Mouse (Mus musculus) kidney, postnatal 10 days (tissue): ENCODE data around the gene Ddx54.

ENCODE experiments used
- DNase-seq: peaks from one replicate; pipeline ENCODE4 v3.0.0; 2021; ENCODE audit warnings: mixed read lengths

Gene Ddx54

DNA sequence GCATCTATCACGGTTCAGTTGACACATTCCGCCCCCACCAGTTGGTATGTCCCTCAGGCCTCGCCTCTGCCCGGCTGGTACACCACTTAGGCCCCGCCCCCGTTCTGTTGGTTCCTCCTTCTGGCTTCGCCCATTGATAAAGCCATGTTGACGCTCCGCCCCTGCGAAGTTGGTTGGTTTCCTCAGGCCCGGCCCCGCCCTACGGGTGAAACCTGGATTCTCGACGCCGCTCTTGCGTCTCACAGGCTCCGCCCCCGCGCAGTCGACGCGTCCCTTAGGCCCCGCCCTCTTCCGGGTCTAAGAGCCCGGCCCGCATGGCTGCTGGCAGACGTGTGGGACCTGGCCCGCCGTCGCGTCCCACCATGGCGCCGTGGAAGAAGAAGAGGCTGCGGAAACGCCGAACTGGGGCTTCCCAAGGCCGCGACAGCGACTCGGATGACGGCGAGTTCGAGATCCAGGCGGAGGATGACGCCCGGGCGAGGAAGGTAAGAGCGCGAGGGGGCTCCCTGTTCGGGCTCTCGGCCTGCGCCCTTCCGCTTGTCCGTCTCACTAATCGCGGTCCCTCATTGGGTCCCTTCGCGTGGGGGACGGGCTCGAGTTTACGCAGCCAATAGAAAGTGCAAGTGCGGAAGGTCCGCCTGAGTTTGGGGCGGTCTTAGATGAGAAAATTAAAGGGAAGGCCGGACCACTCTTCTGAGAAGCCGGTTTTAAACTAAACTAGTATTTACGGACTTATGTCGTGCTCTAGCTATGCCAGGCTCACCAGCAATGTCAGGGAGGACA is 474 bp downstream of the Ddx54 start:
- peak; percentile 100 for DNase-seq

DNA sequence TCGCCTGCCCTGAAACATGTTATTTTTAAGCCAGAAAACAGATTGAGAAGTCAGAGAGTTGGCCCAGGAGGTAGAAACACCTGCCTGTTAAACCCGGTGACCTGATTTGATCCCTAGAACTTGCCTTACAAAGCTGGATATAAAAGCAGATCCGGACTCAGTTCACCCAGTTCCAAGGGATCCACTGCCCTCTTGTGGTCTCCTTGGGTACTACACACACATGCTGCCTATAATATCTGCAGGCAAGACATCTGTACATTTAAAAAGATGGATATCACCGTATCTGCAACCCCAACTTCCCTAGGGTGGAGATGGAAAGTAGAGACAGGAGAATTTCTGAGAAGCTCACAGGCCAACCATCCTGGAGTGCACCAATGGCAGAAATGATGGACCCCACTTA is 3.4 kb downstream of the Ddx54 start:
- DNase-seq = peak; percentile 55

DNA sequence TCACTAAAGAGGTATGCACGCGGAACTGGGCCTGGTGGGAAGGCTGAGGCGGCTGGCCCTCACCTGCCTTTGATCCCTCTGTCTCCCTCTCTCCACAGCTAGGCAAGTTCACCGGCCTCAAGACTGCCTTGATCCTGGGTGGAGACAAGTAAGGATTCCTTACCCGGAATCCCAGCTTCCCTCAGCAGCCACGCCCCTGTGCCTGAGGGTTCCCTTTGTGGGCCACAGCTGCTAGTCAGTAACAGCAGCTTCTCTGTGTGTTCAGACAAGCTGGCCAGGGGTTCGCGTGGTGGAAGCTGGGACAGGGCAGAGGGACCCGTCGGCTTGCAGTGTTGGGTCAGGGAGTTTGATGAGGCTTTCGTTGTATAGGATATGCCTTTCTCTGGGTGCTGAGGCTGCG is 6.2 kb downstream of the Ddx54 start:
- no peak for DNase-seq

DNA sequence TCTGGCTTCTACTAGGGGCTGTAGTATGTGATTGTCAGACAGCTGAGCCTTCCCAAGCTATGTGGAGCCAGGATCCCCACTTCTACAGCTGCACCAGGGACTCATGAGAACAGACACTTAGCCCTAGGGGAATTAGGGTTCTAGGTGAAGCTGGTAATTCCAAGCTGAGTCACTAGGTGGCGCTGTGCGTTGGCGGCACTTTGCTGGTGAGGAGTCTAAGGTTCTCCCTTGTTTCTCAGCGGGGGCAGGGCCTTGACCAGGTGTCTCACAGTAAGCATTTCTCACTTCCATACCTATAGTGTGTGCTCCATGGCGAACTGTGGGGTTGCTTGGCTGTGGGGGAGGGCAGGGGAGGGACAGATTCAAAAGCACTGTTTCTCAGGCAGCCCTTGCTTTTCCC is 6.7 kb downstream of the Ddx54 start:
- peak; percentile 74 for DNase-seq

DNA sequence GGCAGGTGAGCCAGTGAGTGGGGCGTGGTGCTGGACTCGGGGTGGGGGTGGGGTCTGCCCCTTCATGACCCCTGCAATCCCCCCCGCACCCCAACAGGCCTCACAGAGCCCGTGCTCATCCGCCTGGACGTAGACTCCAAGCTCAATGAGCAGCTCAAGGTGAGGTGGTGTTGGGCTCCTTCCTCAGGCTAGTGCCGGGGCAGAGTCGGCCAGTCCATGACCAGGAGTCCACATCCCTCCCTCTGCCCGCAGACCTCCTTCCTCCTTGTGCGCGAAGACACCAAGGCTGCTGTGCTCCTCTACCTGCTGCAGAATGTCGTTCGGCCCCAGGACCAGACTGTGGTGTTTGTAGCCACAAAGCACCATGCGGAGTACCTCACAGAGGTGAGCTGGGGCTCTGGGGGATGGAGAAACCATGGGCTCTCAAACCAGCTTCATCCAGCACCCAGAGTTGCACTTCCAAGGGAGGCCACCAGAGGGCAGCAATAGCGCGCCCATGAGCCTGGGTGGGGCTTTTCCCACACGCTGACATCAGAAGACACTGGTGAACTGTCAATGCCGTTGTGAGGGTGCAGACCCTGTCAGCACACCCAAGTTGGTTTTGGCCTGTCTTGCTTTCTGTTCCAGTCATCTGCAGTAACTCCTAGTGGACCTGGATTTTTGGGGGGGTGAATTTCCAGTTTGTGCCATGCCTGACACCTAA is 8.0 kb downstream of the Ddx54 start:
- peak; percentile 87 for DNase-seq

DNA sequence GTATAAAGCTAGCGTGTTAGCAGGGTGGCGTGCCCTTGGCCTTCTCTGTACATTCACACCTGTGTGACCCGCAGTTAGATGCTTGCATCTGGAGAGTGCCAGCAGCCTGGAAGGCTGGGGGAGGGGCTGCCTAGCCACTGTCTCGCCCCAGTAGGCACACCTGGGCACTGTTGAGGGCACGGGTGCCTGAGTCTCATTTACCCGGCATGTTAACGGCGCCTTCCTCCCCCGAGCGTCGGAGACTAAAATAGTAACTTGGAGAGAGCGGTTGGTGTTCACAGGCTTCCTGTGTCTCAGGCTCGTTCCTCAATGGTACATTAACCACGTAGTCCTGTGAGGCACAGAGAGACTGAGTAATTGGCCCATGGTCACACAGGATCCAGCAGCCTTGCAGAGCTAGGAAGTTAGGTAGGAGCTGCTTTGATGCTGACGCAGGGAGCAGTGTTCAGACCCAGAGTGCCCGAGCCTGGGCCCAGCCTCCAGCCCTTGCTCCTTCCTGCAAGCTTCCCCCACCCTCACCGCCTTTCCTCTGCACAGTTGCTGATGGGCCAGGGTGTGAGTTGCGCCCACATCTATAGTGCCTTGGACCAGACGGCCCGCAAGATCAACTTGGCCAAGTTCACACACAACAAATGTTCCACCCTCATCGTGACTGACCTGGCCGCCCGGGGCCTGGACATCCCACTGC is 8.7 kb downstream of the Ddx54 start:
- peak; percentile 61 for DNase-seq

DNA sequence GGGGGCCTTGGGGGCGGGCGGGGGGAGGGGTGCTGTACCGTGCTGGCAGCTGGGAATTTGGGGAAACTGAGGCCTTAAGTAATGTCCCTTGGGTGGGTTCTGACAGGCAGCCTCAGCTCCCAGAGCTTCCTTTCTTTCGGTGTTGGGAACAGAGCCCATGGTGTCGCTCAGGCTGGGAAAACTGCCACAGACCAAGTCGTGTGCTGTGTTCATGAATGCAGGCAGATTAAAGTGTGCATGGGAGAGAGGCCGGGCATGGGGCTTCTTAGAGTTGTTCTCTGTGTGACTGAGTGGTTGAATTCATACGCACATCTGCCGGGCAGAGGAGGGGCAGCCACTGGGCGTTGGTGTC is 9.3 kb downstream of the Ddx54 start:
- DNase-seq = no peak

DNA sequence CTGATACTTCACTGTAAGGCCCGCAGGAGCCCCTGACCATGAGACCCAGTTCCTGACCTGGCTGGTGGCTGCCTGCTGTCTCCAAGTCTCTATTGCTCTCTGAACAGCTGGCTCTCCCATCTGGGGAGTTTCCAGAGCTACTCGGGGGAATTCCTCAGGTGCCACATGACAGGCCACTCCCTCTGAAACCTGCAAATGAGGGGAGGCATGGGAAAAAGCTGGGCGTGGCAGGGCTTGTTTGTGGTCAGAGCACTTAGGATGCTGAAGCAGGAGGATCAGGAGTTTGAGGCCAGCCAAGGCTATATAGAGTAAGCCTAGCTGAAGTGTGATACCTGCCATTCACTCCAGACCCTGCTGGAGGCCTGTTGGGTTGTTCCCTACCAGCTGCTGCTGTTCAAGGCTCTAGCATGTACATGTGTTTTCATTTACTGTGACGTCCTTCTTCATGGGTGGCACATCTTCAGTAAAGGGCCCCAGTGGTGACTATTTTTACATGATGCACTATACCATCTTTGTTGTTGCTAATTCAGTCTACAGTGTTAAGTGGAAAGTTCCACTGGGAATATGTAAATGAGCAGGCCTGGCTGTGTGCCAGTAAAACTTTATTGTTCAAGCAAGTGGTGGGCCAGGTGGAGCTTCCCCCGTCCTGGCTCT is 9.8 kb downstream of the Ddx54 start:
- peak; percentile 53 for DNase-seq

DNA sequence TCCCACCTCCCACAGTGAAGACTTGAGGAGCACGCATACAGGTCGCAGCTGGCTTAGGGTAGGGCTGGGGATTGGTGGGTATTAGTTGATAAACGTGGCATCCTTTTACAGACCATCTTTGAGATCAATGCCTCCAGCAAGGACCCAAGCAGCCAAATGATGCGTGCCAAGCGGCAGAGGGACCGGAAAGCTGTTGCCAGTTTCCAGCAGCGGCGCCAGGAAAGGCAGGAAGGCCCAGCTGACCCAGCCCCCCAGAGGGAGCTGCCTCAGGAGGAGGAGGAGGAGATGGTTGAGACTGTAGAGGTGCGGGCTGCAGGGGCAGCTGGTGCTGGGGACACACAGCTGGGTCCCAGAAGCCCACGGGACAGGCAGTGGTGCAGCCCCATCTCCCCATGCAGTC is 11.9 kb downstream of the Ddx54 start:
- DNase-seq = no peak

DNA sequence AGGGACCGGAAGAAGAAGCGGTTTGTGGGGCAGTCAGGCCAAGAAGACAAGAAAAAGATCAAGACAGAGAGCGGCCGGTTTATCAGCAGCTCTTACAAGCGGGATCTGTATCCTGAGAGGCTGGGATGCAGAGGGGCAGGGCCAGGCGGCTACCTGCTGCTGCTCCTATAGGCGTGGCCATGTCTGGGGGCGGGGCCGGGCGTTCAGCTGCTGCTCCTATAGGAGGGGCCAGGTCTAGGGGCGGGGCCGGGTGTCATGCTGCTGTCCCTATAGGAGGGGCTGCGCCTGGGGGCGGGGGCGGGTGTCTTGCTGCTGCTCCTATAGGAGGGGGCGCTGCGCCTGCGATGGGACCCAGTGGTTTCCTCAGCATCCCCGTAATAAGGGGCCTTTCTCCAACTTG is 13.9 kb downstream of the Ddx54 start:
- DNase-seq = peak; percentile 56

DNA sequence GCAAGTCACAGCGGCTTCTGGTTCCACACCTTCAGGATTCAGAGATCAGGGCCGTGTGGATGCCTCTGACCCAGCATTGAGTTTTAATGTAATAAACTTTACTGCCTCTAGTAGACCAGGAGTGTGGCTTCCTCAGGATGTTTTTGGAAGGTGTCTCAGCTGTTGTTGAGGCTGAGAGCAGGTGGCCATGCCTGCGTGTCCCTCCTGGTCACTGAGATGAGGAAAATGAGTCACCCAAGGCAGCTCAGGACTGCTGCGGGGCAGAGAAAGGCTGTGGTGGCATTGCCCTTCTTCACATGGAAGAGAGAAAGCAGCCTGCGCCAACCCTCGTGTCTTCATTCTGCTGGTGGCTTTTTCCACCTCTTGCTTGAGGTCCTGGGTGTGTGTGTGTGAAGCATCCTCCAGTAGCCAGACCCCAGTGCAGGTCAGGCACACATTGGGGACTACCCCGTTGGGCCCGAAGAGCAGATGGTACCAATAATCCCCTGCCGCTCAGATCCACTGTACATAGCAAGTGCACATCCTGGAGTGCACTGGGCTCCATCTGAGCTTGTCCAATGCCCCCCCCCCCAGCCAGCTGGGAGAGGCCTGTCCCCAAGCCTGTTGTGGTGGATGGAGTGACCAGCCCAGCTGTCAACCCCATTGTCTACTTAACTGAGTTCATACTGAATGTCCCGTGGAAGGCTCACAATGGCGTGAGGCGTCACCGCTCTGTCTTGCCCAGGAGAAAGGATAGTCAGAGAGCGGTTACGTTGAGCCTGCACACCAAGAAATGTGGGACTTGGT is 15.2 kb downstream of the Ddx54 start:
- DNase-seq = no peak

DNA sequence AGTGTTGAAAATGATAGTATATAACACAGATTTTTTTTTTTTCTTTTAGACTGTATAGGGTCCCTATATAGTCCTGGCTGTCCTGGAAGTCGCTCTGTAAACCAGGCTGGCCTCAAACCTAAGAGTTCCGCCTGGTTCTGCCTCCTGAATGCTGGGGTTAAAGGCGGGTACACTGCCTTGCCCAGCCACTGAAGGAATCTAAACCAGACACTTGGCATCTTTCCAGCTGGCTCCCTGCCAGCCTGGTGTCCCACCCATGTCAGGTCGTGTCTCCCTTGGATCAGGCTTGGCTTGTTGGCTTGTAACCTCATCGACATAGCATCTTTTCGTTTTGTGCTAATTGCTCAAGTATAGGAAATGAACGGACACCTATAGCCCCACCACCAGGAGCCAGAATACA is 16.1 kb downstream of the Ddx54 start:
- DNase-seq = peak; percentile 54

DNA sequence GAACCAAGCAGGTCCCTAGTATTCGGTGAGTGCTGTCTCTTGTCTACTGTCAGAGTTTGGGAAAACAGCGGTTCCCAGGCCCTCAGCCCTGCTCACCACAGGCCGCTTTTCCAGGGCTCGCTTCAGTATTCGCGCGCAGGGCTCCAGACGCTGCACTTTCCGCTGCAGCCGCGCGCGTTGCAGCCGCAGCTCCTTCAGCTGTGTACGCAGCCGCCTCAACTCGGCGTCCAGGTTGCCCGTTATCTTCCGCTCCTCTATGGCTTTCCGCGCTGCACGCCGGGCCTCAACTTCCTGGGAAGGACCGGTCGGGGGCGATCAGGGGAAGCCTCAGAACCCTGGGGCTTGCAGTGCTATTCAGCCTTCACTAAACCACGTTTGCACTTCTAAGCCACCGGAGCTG is 18.6 kb downstream of the Ddx54 start:
- DNase-seq = peak; percentile 20

DNA sequence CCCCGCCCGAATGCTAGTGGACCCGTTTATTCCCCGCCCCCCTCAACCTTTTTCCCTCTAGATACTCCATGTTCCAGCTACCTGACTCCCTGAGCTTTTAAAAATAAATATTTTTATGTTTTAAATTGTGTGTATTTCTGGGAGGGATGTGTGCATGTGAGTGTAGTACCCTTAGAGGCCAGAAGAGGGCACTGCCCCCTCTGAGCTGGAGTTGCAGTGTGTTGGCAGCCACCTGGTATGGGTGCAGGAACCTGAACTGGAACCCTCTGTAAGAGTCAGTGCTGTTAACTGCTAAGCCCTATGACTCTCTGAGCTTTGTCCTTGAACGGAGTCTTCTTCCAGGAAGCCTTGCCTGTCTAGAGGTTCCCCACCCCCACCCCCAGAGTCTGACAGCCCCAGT is 19.4 kb downstream of the Ddx54 start:
- no peak for DNase-seq

DNA sequence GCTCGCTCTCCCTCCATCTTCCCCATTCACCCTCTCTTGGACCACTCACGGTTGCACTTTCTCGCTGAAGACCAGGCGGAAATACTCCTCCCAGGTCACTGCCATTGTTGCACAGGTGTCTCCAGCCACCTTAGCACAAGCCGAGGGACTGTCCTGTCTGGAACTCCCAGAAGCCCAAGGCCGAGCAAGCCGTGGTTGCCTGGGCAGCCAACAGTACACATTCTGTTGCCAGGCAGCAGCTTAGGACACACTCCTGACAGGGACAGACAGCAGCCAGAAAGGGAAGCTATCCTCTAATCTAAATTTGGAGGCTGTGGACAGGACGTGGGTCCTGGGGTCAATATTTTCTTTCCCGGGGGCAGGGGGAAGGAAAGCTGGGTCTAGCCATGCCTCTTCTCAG is 21.6 kb downstream of the Ddx54 start, which contains the start of gene Cfap73:
Cfap73 (minus strand) TSS at position 105 of the 400 bp plus-strand sequence.
- no peak for DNase-seq

DNA sequence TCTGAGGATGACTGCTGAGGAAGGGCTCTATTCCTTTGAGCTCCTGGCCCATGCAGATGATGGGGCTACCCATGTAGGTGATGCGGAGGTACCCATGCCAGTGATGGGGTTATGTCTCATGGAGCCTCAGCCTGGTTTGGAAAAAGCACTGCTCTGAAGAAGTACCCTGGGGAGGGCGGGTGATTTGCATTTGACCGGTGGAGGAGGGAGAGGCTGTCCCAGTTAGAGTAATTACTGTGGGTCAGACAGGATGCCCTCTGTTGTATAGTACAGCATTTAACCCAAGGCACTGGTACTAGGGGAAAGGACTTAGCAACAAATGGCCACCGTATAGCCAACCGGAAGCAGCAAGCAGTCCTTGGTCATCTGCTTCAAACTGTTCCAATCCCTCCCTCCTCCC is 22.3 kb downstream of the Ddx54 start:
- no peak for DNase-seq

DNA sequence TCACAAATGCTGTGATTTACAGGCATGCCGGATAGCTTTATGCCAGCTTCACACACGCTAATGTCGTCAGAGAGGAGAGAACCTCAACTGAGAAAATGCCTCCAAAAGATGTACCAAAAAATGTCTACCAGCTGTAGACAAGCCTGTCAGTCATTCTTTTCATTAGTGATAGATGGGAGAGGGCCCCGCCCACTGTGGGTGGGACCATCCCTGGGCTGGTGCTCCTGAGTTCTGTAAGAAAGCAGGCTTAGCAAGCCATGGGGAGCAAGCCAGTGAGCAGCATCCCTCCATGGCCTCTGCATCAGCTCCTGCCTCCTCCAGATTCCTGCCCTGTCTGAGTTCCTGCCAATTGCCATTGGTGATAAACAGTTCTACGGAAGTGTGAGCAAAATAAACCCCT is 23.1 kb downstream of the Ddx54 start:
- DNase-seq = no peak

DNA sequence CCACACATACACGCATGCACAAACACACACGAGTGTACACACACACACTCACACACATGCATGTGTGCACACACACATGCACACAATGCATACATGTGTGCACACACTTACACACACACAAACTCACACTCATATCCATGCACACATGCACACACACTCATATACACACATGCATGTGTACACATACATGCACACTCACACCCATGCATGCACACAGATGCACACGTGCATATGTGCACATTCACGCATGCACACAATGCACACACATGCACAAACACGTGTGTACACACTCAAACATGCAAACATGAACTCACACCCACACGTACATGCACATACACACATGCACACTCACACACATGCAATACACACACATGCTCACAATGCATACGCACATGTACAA is 27.6 kb downstream of the Ddx54 start:
- no peak for DNase-seq

DNA sequence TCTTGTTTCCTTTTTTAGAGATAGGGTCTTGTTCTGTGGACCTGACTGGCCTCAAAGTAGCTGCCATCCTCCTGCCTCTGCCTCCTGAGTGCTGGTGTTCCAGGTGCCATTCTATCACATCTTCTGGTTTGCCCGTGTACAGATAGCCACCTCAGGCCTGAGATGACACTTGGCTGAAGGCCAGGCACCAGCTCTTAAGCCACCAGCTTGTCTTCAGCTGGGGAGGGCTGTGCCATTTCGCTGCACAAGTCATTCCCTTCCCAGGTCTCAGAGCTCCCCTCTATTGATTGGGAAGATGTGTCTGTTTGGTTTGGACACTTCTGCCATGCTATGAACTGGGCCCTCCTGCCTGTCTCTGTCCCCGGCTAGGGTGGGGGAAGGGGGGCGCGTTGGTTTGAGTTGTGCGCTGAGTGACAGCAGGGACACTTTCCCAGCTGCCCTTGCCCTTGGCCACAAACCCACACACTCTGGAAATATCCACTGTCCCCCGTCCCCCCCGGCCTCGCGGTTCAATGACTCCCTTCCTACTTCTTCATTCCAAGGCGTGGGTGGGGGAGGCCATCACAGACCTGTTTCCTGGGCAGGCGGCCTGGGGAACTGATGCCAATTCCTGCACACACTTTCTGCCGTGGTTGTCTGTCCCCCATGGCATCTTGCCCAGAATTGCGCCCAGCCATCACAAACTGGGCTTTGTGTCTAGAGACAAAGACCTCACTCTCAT is 31.0 kb downstream of the Ddx54 start:
- peak; percentile 62 for DNase-seq

DNA sequence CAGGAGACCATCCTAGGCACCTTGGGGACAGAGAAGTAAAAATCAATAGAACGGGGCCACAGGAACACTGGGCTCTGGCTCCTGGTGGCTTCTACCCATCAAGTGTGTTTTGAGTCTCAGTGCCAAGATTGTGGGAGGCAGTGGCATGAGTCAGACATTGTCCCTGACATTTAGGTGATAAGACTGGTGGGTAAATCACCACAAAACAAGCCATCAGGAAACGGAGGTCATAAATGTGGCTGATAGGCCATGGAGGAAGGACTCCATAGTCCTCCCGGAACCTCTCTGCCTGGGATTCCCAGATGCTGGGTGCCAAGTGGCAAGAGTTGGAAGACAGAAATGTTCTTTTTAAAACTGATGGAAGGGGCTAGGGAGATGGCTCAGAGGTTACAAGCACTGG is 31.7 kb downstream of the Ddx54 start:
- DNase-seq = no peak

DNA sequence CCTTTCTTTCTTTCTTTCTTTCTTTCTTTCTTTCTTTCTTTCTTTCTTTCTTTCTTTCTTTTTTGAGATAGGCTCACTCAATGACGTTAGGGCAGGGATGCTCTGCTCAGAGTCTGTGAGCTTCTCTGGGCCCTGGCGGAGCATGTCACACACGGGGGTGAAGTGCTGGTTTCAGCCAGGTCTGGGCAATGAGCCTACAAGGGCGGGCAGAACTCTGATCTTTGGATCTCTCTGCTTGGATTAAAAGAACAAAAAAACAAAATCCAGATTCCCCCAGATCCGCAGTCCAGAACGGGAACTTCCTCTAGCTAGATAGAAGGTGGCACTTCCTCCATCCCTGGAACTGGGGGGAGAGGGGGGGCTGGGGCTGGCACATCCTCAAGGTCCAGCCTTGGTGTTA is 33.3 kb downstream of the Ddx54 start:
- peak; percentile 60 for DNase-seq

DNA sequence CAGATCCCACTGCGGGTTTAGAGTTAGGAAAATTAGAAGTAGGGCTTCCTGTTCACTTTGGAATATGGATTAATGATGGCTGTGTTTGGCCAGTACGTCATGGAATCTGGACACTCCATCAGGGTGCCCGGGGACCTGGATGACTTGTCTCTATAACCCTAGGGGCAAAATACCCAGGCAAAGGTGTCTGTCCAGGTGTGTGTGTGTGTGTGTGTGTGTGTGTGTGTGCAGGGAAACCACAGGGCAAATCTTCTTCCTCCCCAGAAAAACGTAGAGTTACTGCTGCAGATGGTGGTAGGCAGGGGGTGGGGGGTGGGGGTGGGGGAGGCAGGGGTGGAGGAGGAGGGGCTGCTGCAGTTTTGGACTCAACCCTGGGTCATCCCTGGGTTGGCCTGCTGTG is 34.8 kb downstream of the Ddx54 start:
- DNase-seq = no peak
